ENCODE assay signal across 12 mouse cellular contexts in the genomic region with DNA sequence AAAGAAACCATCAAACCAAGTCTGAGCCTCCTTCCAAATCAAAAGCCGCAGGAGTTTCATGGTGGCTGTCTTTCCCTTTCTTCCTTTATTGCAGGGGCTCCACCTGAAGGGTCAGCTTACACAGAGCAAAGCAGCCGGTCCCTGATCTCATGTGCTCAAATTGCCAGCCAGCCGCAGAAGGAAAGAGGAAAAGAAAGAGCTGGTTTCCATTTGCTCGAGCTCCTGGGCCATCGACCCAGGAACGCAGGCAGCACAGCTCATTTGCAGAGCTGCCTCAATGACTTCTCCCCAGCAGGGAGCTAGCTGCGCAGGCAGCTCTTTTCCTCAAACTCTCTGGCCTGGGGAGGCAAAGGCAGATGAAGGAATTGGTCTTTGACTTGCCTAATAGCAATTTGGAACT.
DNase-seq lines count a peak whose midpoint lies in the region; ATAC-seq lines count a peak whose summit lies in the region.
"Had no signal": no experiment of that assay in that cellular context is flagged by ENCODE, and none has a peak within 500 bp of the region (broad histone marks: within the 10 kb centered on the region; RNA-seq: fewer than 3 reads in every experiment).

No protein-coding gene starts in this region.

- H3K4me1 ChIP-seq in embryonic facial prominence, embryonic 10.5 days: peaks cover 25% of the 10 kb centered on the region
- H3K4me1 ChIP-seq in hindbrain, embryonic 16.5 days (ENCODE audit: control insufficient read depth, insufficient read depth, low read depth, low read length): peaks cover 2% of the 10 kb centered on the region; the same call in 1 of the 2 replicates
- H3K4me1 ChIP-seq in midbrain, embryonic 16.5 days (ENCODE audit: control insufficient read depth, insufficient read depth, low read length): peaks cover 6% of the 10 kb centered on the region

- peak; percentile 67 for DNase-seq in heart, adult 11 months
- DNase-seq in heart, postnatal 10 days: no peak
- DNase-seq in embryonic facial prominence, embryonic 10.5 days (ENCODE audit: low spot score): peak; percentile 63
- no peak for DNase-seq in right cerebral cortex, postnatal 25 days
- DNase-seq in cerebellum, adult 11 months: no peak
- DNase-seq in gastrocnemius, adult 18-20 months (ENCODE audit: low spot score): no peak
- DNase-seq: adrenal gland, postnatal 14 days; cerebellum, adult 9-10 months; kidney, postnatal 36 days; thymus, postnatal 4 days had no signal

- no peaks in the 10 kb centered on the region for H3K27me3 ChIP-seq in embryonic facial prominence, embryonic 10.5 days (replicated peaks; ENCODE audit: low read depth, poor library complexity, severe bottlenecking)
- no peaks in the 10 kb centered on the region for H3K27me3 ChIP-seq in hindbrain, embryonic 16.5 days (replicated peaks; ENCODE audit: control insufficient read depth, insufficient read depth, low read length)
- no peaks in the 10 kb centered on the region for H3K27me3 ChIP-seq in midbrain, embryonic 16.5 days (ENCODE audit: control insufficient read depth, insufficient read depth, low read depth, low read length)

- WGBS in embryonic facial prominence, embryonic 10.5 days: 4% methylated on average over 7 of the region's 7 CpGs
- 5% methylated on average over 7 of the region's 7 CpGs for WGBS in hindbrain, embryonic 16.5 days
- 4% methylated on average over 7 of the region's 7 CpGs for WGBS in midbrain, embryonic 16.5 days

- ATAC-seq in hindbrain, embryonic 16.5 days: peak; percentile 56; the same call in 1 of the 2 replicates
- peak; percentile 62; the same call in 1 of the 2 replicates for ATAC-seq in midbrain, embryonic 16.5 days

- no peak overlapping the region for H3K9ac ChIP-seq in hindbrain, embryonic 16.5 days (ENCODE audit: low read depth, low read length)
- H3K9ac ChIP-seq in midbrain, embryonic 16.5 days (ENCODE audit: low read depth, low read length): peak overlapping the region; percentile 39; the same call in 1 of the 2 replicates

- no peak overlapping the region for H3K4me2 ChIP-seq in hindbrain, embryonic 16.5 days (ENCODE audit: low read length)
- H3K4me2 ChIP-seq in midbrain, embryonic 16.5 days (ENCODE audit: low read length): no peak overlapping the region

- H3K4me3 ChIP-seq in embryonic facial prominence, embryonic 10.5 days: peak overlapping the region; percentile 3; the same call in 1 of the 2 replicates
- H3K4me3 ChIP-seq in hindbrain, embryonic 16.5 days (ENCODE audit: low read length): no peak overlapping the region
- H3K4me3 ChIP-seq in midbrain, embryonic 16.5 days (ENCODE audit: low read depth, low read length): no peak overlapping the region

- H3K27ac ChIP-seq in embryonic facial prominence, embryonic 10.5 days (replicated peaks): peak overlapping the region; percentile 65; the same call in 1 of the 2 replicates
- H3K27ac ChIP-seq in hindbrain, embryonic 16.5 days (ENCODE audit: low read depth, low read length): 0 out of 2 replicates have a peak overlapping the region, but pooled peaks have one; percentile 48
- peak overlapping the region; percentile 76 for H3K27ac ChIP-seq in midbrain, embryonic 16.5 days (ENCODE audit: low read length)

- H3K36me3 ChIP-seq in embryonic facial prominence, embryonic 10.5 days (replicated peaks): no peaks in the 10 kb centered on the region
- no peaks in the 10 kb centered on the region for H3K36me3 ChIP-seq in hindbrain, embryonic 16.5 days (ENCODE audit: control insufficient read depth, insufficient read depth, low read length)
- no peaks in the 10 kb centered on the region for H3K36me3 ChIP-seq in midbrain, embryonic 16.5 days (ENCODE audit: control insufficient read depth, insufficient read depth, low read length)

- no peaks in the 10 kb centered on the region for H3K9me3 ChIP-seq in embryonic facial prominence, embryonic 10.5 days
- no peaks in the 10 kb centered on the region for H3K9me3 ChIP-seq in hindbrain, embryonic 16.5 days (ENCODE audit: control insufficient read depth, low read length)
- H3K9me3 ChIP-seq in midbrain, embryonic 16.5 days (replicated peaks; ENCODE audit: control insufficient read depth, low read length, poor library complexity, severe bottlenecking): no peaks in the 10 kb centered on the region

- intact Hi-C loops in heart, postnatal 10 days (cut with DNase I): no loop called here

Comparison
In these comparisons a context has a peak if more than half of its experiments do, and no peak if none do; other contexts are left out.
1. DNase-seq: peak in heart, adult 11 months (single experiment) and embryonic facial prominence, embryonic 10.5 days (single experiment); none in heart, postnatal 10 days (0 of 2), right cerebral cortex, postnatal 25 days (single experiment), cerebellum, adult 11 months (single experiment) and gastrocnemius, adult 18-20 months (single experiment).
2. Peak in every context shown above with its lines, with median percentiles within 50 percentile points of each other: H3K27ac ChIP-seq.